Mouse (Mus musculus): ENCODE results near the gene Dcbld1. TPM values are rescaled to one million over a fixed set of nuclear protein-coding genes. Genes with fewer than 3 reads are reported as not detected.

Gene Dcbld1
- under 1 TPM in 2 of 26 experiments, not detected in 24; 0.08 to 0.25 TPM for total RNA-seq (2018; cell fraction: chromatin; rRNA removed)
- total RNA-seq (2018; cell fraction: cytosol; rRNA removed) = under 1 TPM in 6 of 26 experiments, not detected in 20; 0.03 to 0.10 (median 0.05) TPM
- total RNA-seq (2018; cell fraction: nucleus; rRNA removed) = under 1 TPM in 4 of 26 experiments, not detected in 22; 0.12 to 0.48 (median 0.20) TPM
- polyA plus RNA-seq (2018) = 0.07 to 0.20 TPM in 2 of 3 replicates, not detected in the other

DNA sequence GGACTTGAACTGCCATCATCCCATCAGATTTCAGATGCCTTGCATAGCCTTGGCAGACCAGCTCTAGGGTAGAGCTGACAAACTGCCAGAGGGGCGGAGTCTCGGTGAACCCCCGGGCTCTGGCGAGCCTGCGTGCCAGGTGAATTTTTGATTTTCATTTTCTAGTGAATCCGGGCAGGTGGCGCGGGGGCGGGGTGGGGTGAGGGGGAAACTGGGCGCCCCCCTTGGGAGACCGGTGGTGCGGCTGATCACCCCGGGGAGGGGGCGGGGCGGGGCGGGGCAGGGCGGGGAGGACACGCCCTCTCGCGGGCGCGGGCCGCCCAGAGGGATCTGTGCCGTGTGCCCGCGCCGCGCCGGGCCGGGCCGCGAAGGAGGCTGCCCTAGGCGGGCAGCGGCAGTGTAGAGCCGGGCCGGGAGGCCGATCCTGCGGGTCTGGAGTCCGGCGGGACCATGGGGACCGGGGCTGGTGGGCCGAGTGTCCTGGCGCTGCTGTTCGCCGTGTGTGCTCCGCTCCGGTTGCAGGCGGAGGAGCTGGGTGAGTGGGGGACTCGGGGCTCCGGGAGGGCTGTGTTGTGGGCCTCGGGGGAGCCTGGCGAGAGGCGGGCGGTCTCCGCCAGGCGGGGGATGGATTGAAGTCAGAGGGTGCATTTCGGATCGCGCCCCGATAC, at the start of gene Dcbld1:
Dcbld1 (plus strand) TSS at position 319 of the 668 bp plus-strand sequence.
- H3K79me2 ChIP-seq (ENCODE audit: inconsistent target) = no peaks in the 10 kb centered on the region
- H3K27ac ChIP-seq = no peak within 1 kb of the TSS
- H3K36me3 ChIP-seq (ENCODE audit: inconsistent target) = no peaks in the 10 kb centered on the region
- WGBS (ENCODE audit: missing documents) = 1% methylated on average over 41 of the region's 60 CpGs
- no peak within 1 kb of the TSS for H3K4me3 ChIP-seq (ENCODE audit: inconsistent target)

DNA sequence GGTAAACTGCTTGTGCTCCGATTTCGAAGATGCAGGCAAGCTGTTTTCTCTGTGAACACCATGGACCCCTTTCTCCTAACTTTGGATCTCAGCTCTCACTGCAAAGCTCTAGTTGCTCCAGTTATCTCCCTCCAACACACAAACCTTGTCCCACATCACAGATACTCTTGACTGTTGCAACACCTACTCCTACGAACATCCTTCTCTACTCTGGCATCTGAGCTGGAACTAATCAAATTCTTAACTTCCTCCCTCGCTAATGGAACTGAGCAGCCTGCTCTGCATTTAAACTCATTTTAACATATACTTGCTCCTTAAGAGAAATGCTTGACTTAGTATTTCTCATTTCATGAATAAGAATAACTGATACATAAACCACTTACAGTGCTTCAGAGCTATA, 47.5 kb upstream of the Dcbld1 start:
- no peak overlapping the region for H3K4me3 ChIP-seq (ENCODE audit: inconsistent target)
- no peak overlapping the region for H3K27ac ChIP-seq
- no peaks in the 10 kb centered on the region for H3K79me2 ChIP-seq (ENCODE audit: inconsistent target)
- WGBS (ENCODE audit: missing documents) = 90% methylated on average over 4 of the region's 4 CpGs
- H3K36me3 ChIP-seq (ENCODE audit: inconsistent target) = no peaks in the 10 kb centered on the region

DNA sequence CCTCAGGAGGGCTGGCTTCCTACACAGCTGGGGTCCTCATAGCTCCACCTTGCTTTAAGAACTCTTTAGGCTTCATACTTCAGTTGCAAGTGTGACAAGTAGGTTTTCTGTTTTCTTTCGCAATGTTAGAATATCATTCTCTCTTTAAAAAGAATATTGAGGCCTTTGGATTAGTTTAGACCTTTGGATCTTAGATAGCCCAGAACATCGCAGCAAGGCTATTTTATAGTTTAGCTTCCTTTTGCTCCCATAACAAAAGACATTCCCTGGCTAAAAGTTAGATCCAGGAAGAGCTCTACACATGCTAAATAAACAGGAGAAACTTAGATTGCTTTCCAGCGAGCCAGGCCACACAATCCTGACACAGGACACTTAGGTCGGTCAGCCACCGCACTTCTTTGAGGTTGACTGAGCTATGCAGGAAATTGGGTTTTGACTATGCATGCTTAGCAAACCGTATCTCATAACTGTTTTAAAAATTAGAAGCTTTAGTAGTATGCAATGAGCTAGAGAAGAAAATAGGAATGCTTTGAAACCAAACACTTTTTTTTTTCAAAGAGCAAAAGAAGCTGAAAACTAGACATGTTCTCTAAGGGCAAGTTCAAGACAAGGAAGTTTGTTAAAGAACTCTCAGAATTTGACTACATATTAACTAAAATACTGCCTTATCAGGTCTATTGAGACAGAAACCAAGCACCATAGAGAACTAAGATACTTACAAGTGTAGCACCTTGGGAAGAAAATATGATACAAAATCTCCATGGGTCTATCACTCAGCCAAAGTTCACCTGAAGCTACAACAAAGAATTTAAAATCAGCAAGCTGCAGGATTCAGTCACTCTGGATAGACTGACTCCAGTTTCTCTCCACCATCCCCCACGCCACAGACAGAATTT, 38.2 kb upstream of the Dcbld1 start, which contains the start of gene Ros1:
Ros1 (minus strand) TSS at position 288 of the 896 bp plus-strand sequence.
- no peaks in the 10 kb centered on the region for H3K79me2 ChIP-seq (ENCODE audit: inconsistent target)
- no peak within 1 kb of the TSS for H3K27ac ChIP-seq
- 85% methylated on average over 7 of the region's 7 CpGs for WGBS (ENCODE audit: missing documents)
- H3K36me3 ChIP-seq (ENCODE audit: inconsistent target) = no peaks in the 10 kb centered on the region
- no peak within 1 kb of the TSS for H3K4me3 ChIP-seq (ENCODE audit: inconsistent target)

DNA sequence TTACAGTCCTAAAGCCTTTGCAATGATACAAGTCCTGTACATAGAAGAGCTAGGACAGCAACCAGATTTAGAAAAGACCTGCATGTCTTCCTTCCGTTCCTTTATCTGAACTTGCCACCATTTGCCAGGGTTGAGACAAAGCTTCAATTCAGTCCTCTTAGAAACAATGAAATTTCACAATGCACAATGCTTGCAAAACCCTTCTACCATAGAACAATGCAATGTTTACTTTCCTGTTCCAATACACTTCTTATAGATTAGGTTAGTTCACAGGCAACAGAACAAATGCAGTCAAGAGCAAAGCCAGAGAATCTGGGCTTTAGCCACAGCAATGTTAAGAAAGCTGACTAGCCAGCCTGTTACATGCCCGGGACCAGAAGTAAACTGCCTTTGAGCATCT, 29.4 kb upstream of the Dcbld1 start:
- Histone ChIP-seq H3K4me3 (ENCODE audit: inconsistent target) (no peak overlapping the region), H3K36me3 (ENCODE audit: inconsistent target) (no peaks in the 10 kb centered on the region), H3K79me2 (ENCODE audit: inconsistent target) (no peaks in the 10 kb centered on the region), H3K27ac (no peak overlapping the region)
- WGBS (ENCODE audit: missing documents) = 73% methylated on average over 2 of the region's 2 CpGs

DNA sequence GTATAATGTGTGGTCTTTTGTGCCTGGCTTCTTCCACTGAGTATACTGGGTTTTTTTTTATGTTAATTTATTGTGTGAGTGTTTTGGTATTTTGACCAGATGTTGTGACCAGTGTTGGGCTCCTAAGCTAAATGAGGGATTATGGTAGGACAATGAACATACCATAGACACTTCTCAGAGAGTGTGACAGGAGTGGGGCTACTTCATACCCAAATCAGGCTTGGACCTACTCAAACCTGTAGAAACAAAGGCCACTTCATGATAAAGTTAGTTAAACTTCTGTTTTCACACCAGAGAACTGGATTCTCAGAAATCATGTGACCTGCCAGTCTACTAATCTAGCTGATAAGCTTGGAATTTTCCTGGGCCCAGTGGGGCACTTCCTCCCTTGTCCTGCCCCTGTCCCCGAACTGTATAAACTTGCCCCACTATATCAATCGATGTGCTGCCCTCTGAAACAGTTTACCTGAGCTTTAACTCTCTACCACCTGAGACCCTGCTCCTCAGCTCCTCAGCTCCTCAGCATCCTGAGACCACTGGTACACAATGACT, 18.1 kb upstream of the Dcbld1 start:
- WGBS (ENCODE audit: missing documents) = 54% methylated on average over 2 of the region's 2 CpGs
- Histone ChIP-seq H3K36me3 (ENCODE audit: inconsistent target) (no peaks in the 10 kb centered on the region), H3K27ac (no peak overlapping the region), H3K79me2 (ENCODE audit: inconsistent target) (no peaks in the 10 kb centered on the region), H3K4me3 (ENCODE audit: inconsistent target) (no peak overlapping the region)

DNA sequence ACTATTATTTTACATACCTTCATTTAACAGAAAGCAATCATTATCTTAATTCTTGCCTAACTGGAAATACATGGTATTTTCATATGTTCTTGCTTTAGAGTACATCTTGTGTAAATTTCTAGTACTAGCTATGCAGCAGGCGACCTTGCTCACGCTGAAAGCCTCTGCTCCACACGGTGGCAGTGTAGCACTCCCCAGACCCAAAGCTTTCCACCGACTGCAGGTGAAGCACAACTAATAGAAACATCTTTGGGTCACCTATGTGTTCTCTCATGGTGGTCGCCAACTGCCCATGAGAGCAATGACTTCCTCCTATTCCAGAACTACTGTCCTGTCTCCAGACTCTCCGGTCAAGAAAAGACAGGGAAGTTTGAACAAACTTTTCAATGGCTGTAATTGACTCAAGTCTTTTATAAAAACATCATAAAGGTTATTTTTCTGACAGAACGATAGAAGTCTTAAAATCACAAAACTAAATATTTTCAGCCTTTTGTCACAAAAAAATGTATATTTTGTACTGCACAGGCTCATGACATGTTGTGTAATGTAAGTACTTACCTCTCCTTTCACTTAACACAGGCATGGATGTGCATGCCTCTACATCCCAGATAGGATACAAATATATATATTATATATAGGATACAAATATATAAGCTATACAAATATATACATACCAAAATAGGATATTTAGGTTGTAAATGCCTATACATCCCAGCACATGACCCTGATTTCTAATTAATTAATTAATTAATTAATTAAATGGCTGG, 16.4 kb upstream of the Dcbld1 start:
- no peaks in the 10 kb centered on the region for H3K79me2 ChIP-seq (ENCODE audit: inconsistent target)
- H3K36me3 ChIP-seq (ENCODE audit: inconsistent target) = no peaks in the 10 kb centered on the region
- H3K4me3 ChIP-seq (ENCODE audit: inconsistent target) = no peak overlapping the region
- WGBS (ENCODE audit: missing documents) = 33% methylated on average over 7 of the region's 7 CpGs
- no peak overlapping the region for H3K27ac ChIP-seq

DNA sequence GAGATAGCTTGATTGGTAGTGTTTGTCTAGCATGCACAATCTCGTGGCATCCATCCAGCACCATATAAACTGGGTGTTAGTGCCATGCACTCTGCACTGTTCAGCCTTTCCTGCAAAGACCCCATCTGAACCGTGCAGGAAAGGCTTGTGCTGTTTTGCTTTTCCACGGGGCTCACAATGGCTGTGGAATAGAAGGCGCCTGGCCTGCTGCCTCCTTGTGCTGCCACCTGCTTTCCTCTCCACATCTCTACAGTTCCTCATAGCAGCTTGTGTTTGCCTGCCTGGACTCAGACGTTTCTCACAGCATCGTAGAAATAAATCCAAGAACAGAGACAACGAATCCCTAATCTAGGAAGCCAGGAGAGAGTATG, 15.9 kb upstream of the Dcbld1 start:
- 47% methylated on average over 7 of the region's 7 CpGs for WGBS (ENCODE audit: missing documents)
- Histone ChIP-seq H3K36me3 (ENCODE audit: inconsistent target) (no peaks in the 10 kb centered on the region), H3K79me2 (ENCODE audit: inconsistent target) (no peaks in the 10 kb centered on the region), H3K4me3 (ENCODE audit: inconsistent target) (no peak overlapping the region), H3K27ac (no peak overlapping the region)

DNA sequence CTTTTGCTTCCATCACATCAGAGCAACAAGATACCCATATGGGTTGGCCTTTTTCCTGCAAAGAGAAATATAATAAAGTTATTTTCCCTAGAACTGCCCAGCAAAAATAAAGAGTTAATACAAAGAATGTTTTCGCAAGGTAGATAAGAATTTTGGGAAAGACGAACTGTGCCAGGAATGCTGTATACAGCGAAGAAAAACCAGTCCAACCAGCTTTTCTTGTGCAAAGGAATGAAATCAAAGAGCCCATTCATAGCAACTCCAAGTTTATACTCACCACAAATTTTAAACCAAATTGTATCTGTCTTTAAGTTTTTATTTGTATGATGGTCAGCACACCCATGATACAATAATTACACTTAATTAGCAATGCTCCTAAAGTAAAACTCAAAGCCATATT, 13.8 kb upstream of the Dcbld1 start:
- H3K27ac ChIP-seq = no peak overlapping the region
- no peaks in the 10 kb centered on the region for H3K36me3 ChIP-seq (ENCODE audit: inconsistent target)
- 90% methylated on average over 3 of the region's 3 CpGs for WGBS (ENCODE audit: missing documents)
- H3K4me3 ChIP-seq (ENCODE audit: inconsistent target) = no peak overlapping the region
- H3K79me2 ChIP-seq (ENCODE audit: inconsistent target) = no peaks in the 10 kb centered on the region

DNA sequence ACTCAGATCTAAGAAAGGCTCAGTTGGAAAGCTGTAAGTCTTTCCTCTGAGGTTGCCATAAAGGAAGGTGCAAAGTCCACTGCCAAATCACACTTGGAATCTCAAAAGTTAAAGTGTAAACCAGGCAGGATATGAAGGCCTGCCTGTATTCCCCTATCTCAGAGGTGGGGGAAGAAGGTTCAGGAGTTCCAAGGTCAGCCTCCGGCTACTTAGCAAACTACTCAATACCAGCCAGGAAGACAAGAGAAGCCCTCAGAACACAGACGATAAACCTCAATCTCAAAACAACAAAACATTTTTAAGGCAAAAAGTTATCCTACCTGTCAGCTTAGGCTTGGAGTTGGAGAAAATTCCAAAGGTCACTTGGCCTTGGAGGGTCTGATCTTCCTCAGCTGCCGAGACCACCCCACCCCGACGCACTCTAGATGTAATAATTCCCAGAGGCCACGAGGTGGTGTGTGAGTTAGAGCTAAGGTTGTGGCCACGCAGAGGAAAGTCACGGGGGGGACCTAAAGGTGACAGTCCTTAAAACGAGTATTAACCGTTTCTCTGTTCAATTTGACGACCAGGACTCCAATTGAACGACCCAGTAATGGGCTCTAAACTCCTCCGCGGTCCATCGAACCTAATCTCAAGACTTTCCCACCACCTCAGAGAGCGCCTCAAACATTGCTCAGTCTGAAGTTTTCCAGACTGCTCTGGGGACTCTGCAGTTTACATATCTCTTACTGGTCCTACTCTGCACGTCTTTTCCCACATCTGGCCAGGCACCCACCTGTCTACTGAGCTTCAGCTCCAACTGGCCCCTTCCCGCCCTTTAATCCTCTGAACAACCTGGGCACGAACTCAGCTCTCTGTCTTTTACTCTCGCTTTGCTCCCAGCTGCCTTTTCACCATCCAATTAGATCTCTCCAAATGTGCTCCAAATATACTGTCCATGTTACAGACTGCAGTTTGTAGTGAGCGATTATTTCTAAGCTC, 933 bp upstream of the Dcbld1 start:
- H3K36me3 ChIP-seq (ENCODE audit: inconsistent target) = no peaks in the 10 kb centered on the region
- no peaks in the 10 kb centered on the region for H3K79me2 ChIP-seq (ENCODE audit: inconsistent target)
- H3K4me3 ChIP-seq (ENCODE audit: inconsistent target) = no peak overlapping the region
- 10% methylated on average over 21 of the region's 21 CpGs for WGBS (ENCODE audit: missing documents)
- H3K27ac ChIP-seq = no peak overlapping the region

DNA sequence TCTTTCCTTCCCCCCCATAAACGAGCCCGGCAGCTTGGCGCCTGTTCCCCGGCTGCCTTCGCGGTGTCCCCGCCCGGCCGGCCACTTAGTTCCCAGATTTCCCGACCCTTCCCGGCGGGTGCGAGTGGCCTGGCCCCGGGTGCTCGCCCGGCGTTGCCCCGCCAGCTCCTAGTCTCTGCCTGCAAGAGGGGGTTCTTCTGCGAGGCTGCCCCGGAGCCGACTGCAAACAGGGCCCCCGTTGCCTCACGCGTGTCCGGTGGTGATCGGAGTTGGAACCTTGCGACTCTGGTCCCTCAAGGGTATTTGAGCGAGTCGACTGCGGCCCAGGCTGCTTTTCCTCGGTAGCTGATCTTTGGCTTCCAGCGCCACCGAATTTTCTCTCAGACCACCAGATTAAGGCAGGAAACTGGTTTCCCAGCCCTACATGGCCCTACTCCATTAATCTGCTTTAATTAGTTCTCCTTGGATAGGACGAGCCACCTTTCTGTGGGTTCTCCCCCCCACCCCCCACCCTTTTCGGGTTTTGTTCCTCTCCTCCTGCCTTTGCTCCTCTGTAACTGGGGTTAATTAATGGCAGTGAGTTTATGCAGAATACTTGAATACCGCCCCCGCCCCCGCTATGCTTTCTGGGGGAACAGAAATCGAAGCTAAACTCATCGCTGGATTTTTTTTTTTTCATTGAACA, 692 bp downstream of the Dcbld1 start:
- Histone ChIP-seq H3K36me3 (ENCODE audit: inconsistent target) (no peaks in the 10 kb centered on the region), H3K27ac (no peak overlapping the region), H3K79me2 (ENCODE audit: inconsistent target) (no peaks in the 10 kb centered on the region), H3K4me3 (ENCODE audit: inconsistent target) (no peak overlapping the region)
- 2% methylated on average over 40 of the region's 40 CpGs for WGBS (ENCODE audit: missing documents)

DNA sequence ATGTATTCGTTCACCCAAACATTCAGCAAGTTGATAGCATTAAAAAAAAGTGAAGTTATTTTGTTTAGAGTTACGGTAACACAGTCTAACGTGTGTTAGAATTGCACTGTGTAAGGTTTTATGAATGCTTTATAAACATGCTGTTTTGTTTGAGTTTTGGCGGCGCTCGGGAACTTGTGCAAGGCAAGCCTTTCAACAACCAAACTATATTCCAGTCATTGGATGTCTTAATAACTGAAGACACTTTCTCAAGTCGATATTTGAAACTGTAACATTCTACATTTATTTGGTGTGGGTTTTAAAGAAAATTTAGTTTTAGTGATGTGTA, 1.2 kb downstream of the Dcbld1 start:
- Histone ChIP-seq H3K79me2 (ENCODE audit: inconsistent target) (no peaks in the 10 kb centered on the region), H3K4me3 (ENCODE audit: inconsistent target) (no peak overlapping the region), H3K27ac (no peak overlapping the region), H3K36me3 (ENCODE audit: inconsistent target) (no peaks in the 10 kb centered on the region)
- 17% methylated on average over 7 of the region's 7 CpGs for WGBS (ENCODE audit: missing documents)

DNA sequence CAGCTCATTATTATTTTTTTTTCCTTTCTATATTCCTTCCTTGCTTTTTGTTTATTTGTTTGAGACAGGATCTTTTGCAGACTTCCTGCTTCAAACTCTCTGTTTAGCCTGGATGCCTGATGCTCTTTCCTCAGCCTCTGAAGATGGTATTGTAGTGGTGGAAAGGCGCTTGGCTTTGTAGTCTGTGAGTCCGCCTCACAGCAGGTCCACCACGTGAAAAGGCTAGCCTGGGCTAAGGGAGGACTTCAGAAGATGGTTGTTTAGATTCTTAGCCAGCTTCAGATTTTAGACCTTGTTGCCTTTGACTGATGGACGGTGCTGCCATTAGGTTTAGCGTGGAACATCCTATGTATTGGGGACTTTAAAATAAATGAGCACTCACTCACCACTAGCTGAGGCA, 2.0 kb downstream of the Dcbld1 start:
- 89% methylated on average over 5 of the region's 5 CpGs for WGBS (ENCODE audit: missing documents)
- Histone ChIP-seq H3K36me3 (ENCODE audit: inconsistent target) (no peaks in the 10 kb centered on the region), H3K4me3 (ENCODE audit: inconsistent target) (no peak overlapping the region), H3K79me2 (ENCODE audit: inconsistent target) (no peaks in the 10 kb centered on the region), H3K27ac (no peak overlapping the region)

DNA sequence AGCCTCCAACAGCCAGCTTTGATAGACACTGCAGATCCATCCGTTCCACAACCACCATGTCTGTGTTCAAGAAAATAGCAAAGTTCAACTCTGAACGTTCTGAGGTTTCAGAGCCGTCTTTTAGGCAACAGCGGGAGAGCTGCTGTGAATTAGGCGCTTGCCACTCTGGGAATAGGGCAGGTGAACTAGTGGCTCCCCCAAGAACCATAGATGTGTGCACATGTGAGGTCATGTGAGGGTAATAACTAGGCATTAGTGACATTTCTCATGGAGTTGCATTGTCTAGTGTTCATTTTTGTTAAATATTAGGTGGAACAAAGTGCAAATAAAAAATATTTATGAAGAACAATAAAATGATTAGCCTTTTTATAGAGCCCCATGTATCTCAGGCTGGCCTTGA, 8.6 kb downstream of the Dcbld1 start:
- Histone ChIP-seq H3K36me3 (ENCODE audit: inconsistent target) (no peaks in the 10 kb centered on the region), H3K79me2 (ENCODE audit: inconsistent target) (no peaks in the 10 kb centered on the region), H3K27ac (no peak overlapping the region), H3K4me3 (ENCODE audit: inconsistent target) (no peak overlapping the region)
- WGBS (ENCODE audit: missing documents) = 96% methylated on average over 5 of the region's 5 CpGs

Data from macrophage (primary cell).